In genomic region chr12:7870004-7870403, GRCm38 (mm10) we compare ENCODE assay signal across 13 mouse cellular contexts.
DNase-seq lines count a peak whose midpoint lies in the region; ATAC-seq and TF ChIP-seq lines count a peak whose summit lies in the region.
"Had no signal": no experiment of that assay in that cellular context is flagged by ENCODE, and none has a peak within 500 bp of the region (broad histone marks: within the 10 kb centered on the region; RNA-seq: fewer than 3 reads in every experiment).

No protein-coding gene starts in this region.

- no peaks in the 10 kb centered on the region for H3K79me2 ChIP-seq in liver, adult 2 months (ENCODE audit: control insufficient read depth, insufficient read depth, low read length)
- no peaks in the 10 kb centered on the region for H3K79me2 ChIP-seq in CH12.LX (replicated peaks; ENCODE audit: control insufficient read depth, extremely low read depth, insufficient read depth, poor library complexity, severe bottlenecking)

- H3K36me3 ChIP-seq in heart, postnatal 0 days (replicated peaks; ENCODE audit: control insufficient read depth, insufficient read depth, low read length): no peaks in the 10 kb centered on the region
- no peaks in the 10 kb centered on the region for H3K36me3 ChIP-seq in heart, embryonic 11.5 days (ENCODE audit: control insufficient read depth, insufficient read depth, low read length)
- H3K36me3 ChIP-seq in liver, adult 2 months (ENCODE audit: control insufficient read depth, insufficient read depth, low read length): no peaks in the 10 kb centered on the region
- H3K36me3 ChIP-seq in CH12.LX (replicated peaks in 1 of 2; ENCODE audit: control insufficient read depth in 1 of 2, insufficient read depth in 1 of 2, low read length in 1 of 2): no peaks in the 10 kb centered on the region
- H3K36me3 ChIP-seq: embryonic facial prominence, embryonic 12.5 days; heart, embryonic 12.5 days; limb, embryonic 12.5 days had no signal

- no peak overlapping the region for H3K4me3 ChIP-seq in heart, postnatal 0 days (ENCODE audit: low read depth, low read length)
- no peak overlapping the region for H3K4me3 ChIP-seq in heart, embryonic 11.5 days (ENCODE audit: low read depth, low read length)
- H3K4me3 ChIP-seq in liver, adult 2 months (ENCODE audit: insufficient read depth, low read depth, low read length): no peak overlapping the region
- no peak overlapping the region for H3K4me3 ChIP-seq in CH12.LX (replicated peaks in 1 of 3; ENCODE audit: low read depth in 2 of 3, low read length in 2 of 3, poor library complexity in 1 of 3)
- H3K4me3 ChIP-seq in cerebellum, adult 2 months (replicated peaks; ENCODE audit: insufficient read depth, low read depth, low read length): no peak overlapping the region
- H3K4me3 ChIP-seq: embryonic facial prominence, embryonic 12.5 days; heart, embryonic 12.5 days; limb, embryonic 12.5 days; megakaryocyte, embryonic 14.5 days had no signal

- H3K4me1 ChIP-seq in heart, postnatal 0 days (ENCODE audit: control insufficient read depth, insufficient read depth): no peaks in the 10 kb centered on the region
- H3K4me1 ChIP-seq in heart, embryonic 11.5 days (ENCODE audit: control insufficient read depth, insufficient read depth, low read length): no peaks in the 10 kb centered on the region
- H3K4me1 ChIP-seq in liver, adult 2 months (ENCODE audit: control insufficient read depth, insufficient read depth, low read length): no peaks in the 10 kb centered on the region
- H3K4me1 ChIP-seq in CH12.LX (ENCODE audit: control insufficient read depth in 1 of 2, insufficient read depth in 2 of 2): peaks cover 0 to 7% of the 10 kb centered on the region in 2 experiments; a peak in 1 of 4 replicates
- H3K4me1 ChIP-seq in cerebellum, adult 2 months (ENCODE audit: control insufficient read depth, insufficient read depth, low read length): no peaks in the 10 kb centered on the region
- H3K4me1 ChIP-seq: embryonic facial prominence, embryonic 12.5 days; heart, embryonic 12.5 days; limb, embryonic 12.5 days; megakaryocyte, embryonic 14.5 days had no signal

- H3K9ac ChIP-seq in heart, postnatal 0 days (replicated peaks; ENCODE audit: low read depth, low read length): no peak overlapping the region
- no peak overlapping the region for H3K9ac ChIP-seq in heart, embryonic 11.5 days (ENCODE audit: low read depth, low read length)
- H3K9ac ChIP-seq in liver, adult 2 months (ENCODE audit: low read depth, low read length): no peak overlapping the region
- H3K9ac ChIP-seq in CH12.LX (ENCODE audit: insufficient read depth, low read depth): no peak overlapping the region
- H3K9ac ChIP-seq: embryonic facial prominence, embryonic 12.5 days; heart, embryonic 12.5 days; limb, embryonic 12.5 days had no signal

- no peak overlapping the region for H3K27ac ChIP-seq in heart, postnatal 0 days (ENCODE audit: low read depth)
- no peak overlapping the region for H3K27ac ChIP-seq in heart, embryonic 11.5 days (ENCODE audit: low read depth, low read length)
- no peak overlapping the region for H3K27ac ChIP-seq in liver, adult 2 months (replicated peaks; ENCODE audit: insufficient read depth, low read depth, low read length)
- no peak overlapping the region for H3K27ac ChIP-seq in CH12.LX (ENCODE audit: insufficient read depth, low read depth)
- no peak overlapping the region for H3K27ac ChIP-seq in cerebellum, adult 2 months (ENCODE audit: insufficient read depth, low read length)
- H3K27ac ChIP-seq: embryonic facial prominence, embryonic 12.5 days; limb, embryonic 12.5 days had no signal

- no peak for ATAC-seq in heart, postnatal 0 days (ENCODE audit: insufficient read depth, low read depth)
- no peak for ATAC-seq in heart, embryonic 11.5 days (replicated peaks; ENCODE audit: insufficient number of reproducible peaks, low FRiP score, low TSS enrichment)
- ATAC-seq: activated CD4-positive, CD25-positive, alpha-beta regulatory T cell, adult 4 months had no signal

- no peak overlapping the region for H3K4me2 ChIP-seq in heart, postnatal 0 days (ENCODE audit: low read depth, low read length)
- H3K4me2 ChIP-seq in heart, embryonic 11.5 days: no peak overlapping the region
- no peak overlapping the region for H3K4me2 ChIP-seq in CH12.LX (ENCODE audit: insufficient read depth, low read depth, poor library complexity, severe bottlenecking)
- H3K4me2 ChIP-seq: embryonic facial prominence, embryonic 12.5 days; heart, embryonic 12.5 days; limb, embryonic 12.5 days had no signal

- 49% methylated on average over 3 of the region's 3 CpGs for WGBS in heart, postnatal 0 days
- 67% methylated on average over 3 of the region's 3 CpGs for WGBS in heart, embryonic 11.5 days (ENCODE audit: insufficient replicate concordance)
- WGBS in liver, adult 2 months: 70% methylated on average over 3 of the region's 3 CpGs
- WGBS in cerebellum, adult 2 months: 55% methylated on average over 3 of the region's 3 CpGs

- dilution Hi-C loops in CH12.LX (cut with MboI; ENCODE audit: extremely low pct_ligation_motif_present, extremely low pct_unique_long_range_greater_than_20kb, low sequenced_read_pairs): no loop called here

- in situ Hi-C loops in CH12.LX (cut with MboI; ENCODE audit: low pct_ligation_motif_present, low pct_unique_long_range_greater_than_20kb, low sequenced_read_pairs): no loop called here

- TF ChIP-seq RAD21 in CH12.LX (IDR thresholded peaks at IDR 0.05; ENCODE audit: low read depth, low read length): peak; percentile 20

- 0 out of 2 replicates have a peak, but pooled peaks have one; percentile 14 for TF ChIP-seq CTCF in heart, postnatal 0 days (IDR thresholded peaks at IDR 0.05; ENCODE audit: low read depth)
- no peak for TF ChIP-seq CTCF in liver, adult 2 months (IDR thresholded peaks at IDR 0.05; ENCODE audit: low read depth, low read length)
- peak in 1 of 2 experiments; percentile 46; a peak in 2 of 4 replicates for TF ChIP-seq CTCF in CH12.LX (conservative IDR thresholded peaks at IDR 0.05 in 1 of 2, IDR thresholded peaks at IDR 0.05 in 1 of 2; ENCODE audit: low read depth in 2 of 2, low read length in 2 of 2)
- TF ChIP-seq CTCF in cerebellum, adult 2 months (IDR thresholded peaks at IDR 0.05; ENCODE audit: borderline replicate concordance, insufficient read depth, low read depth, low read length): no peak

- no peaks in the 10 kb centered on the region for H3K27me3 ChIP-seq in heart, postnatal 0 days (ENCODE audit: control insufficient read depth, insufficient read depth, low read length)
- no peaks in the 10 kb centered on the region for H3K27me3 ChIP-seq in heart, embryonic 11.5 days (ENCODE audit: control insufficient read depth, insufficient read depth, low read length)
- H3K27me3 ChIP-seq in liver, adult 2 months (ENCODE audit: control insufficient read depth, insufficient read depth, low read length): no peaks in the 10 kb centered on the region
- no peaks in the 10 kb centered on the region for H3K27me3 ChIP-seq in CH12.LX (replicated peaks)
- H3K27me3 ChIP-seq in cerebellum, adult 2 months (ENCODE audit: control insufficient read depth, insufficient read depth, low read length): no peaks in the 10 kb centered on the region
- H3K27me3 ChIP-seq: embryonic facial prominence, embryonic 12.5 days; heart, embryonic 12.5 days; limb, embryonic 12.5 days; megakaryocyte, embryonic 14.5 days had no signal

- H3K9me3 ChIP-seq in heart, postnatal 0 days (replicated peaks; ENCODE audit: control insufficient read depth, low read length): no peaks in the 10 kb centered on the region
- no peaks in the 10 kb centered on the region for H3K9me3 ChIP-seq in heart, embryonic 11.5 days (replicated peaks; ENCODE audit: control insufficient read depth, low read length)
- H3K9me3 ChIP-seq in CH12.LX (replicated peaks; ENCODE audit: low read length): peaks cover 3% of the 10 kb centered on the region
- H3K9me3 ChIP-seq: embryonic facial prominence, embryonic 12.5 days had no signal

- DNase-seq in heart, postnatal 0 days (ENCODE audit: low spot score): no peak
- DNase-seq in liver, adult 2 months (ENCODE audit: extremely low read depth, low read depth, low spot score): peak; percentile 18
- no peak for DNase-seq in liver
- DNase-seq in CH12.LX (ENCODE audit: extremely low read depth): peak; percentile 6
- DNase-seq in brain, adult 2 months (ENCODE audit: low read depth, low spot score): peak; percentile 47
- DNase-seq in spleen, adult 18-20 months: no peak
- no peak for DNase-seq in cerebellum, adult 2 months

- no peak for TF ChIP-seq EP300 in heart, postnatal 0 days (IDR thresholded peaks at IDR 0.05; ENCODE audit: low read depth)
- TF ChIP-seq EP300 in CH12.LX (IDR thresholded peaks at IDR 0.05; ENCODE audit: low read length): no peak

- TF ChIP-seq POLR2A in liver, adult 2 months (IDR thresholded peaks at IDR 0.05; ENCODE audit: extremely low read depth, insufficient read depth, low read length): no peak
- TF ChIP-seq POLR2A in CH12.LX (IDR thresholded peaks at IDR 0.05; ENCODE audit: low read depth, low read length): no peak
- no peak for TF ChIP-seq POLR2A in cerebellum, adult 2 months (IDR thresholded peaks at IDR 0.05; ENCODE audit: borderline replicate concordance, insufficient read depth, low read length)

TF ChIP-seq in CH12.LX, 34 proteins besides CTCF, POLR2A, EP300 and RAD21:
- TF ChIP-seq SMC3 (IDR thresholded peaks at IDR 0.05; ENCODE audit: low read depth, low read length) (0 out of 2 replicates have a peak, but pooled peaks have one; percentile 6), BHLHE40 (IDR thresholded peaks at IDR 0.05; ENCODE audit: low read depth, low read length) (no peak)
TF ChIP-seq in CH12.LX: peak in this region for 1.

Comparison
In these comparisons a context has a peak if more than half of its experiments do, and no peak if none do; other contexts are left out.
1. DNase-seq: peak in liver, adult 2 months (single experiment), CH12.LX (single experiment) and brain, adult 2 months (single experiment); none in heart, postnatal 0 days (single experiment), liver (single experiment), spleen, adult 18-20 months (0 of 2) and cerebellum, adult 2 months (0 of 2).